Mouse (Mus musculus) neural tube, embryonic 15.5 days (tissue): ENCODE data around the gene Glcci1. TPM values are rescaled to one million over a fixed set of nuclear protein-coding genes. Genes with fewer than 3 reads are reported as not detected.

Experiments
- ATAC-seq: fragments of 200-750 bp; cut with Nextera tagmentation; 2 replicates; pipeline ENCODE4 v1.8.0; 2017; ENCODE audit warnings: mild to moderate bottlenecking, moderate TSS enrichment, moderate library complexity; ENCODE audit not compliant: low FRiP score
- H3K27ac ChIP-seq: fragments of 300-500 bp; sonication (generic); replicated peaks from 2 replicates; pipeline ENCODE4 v1.5.1; 2015; ENCODE audit warnings: mild to moderate bottlenecking, inconsistent platforms
- H3K27me3 ChIP-seq: fragments of 300-500 bp; sonication (generic); replicated peaks from 2 replicates; pipeline ENCODE4 v1.6.1; 2015; ENCODE audit warnings: inconsistent platforms
- H3K36me3 ChIP-seq: fragments of 300-500 bp; sonication (generic); 2 replicates; pipeline ENCODE4 v1.6.1; 2015; ENCODE audit warnings: inconsistent platforms
- H3K4me1 ChIP-seq: fragments of 300-500 bp; sonication (generic); 2 replicates; pipeline ENCODE4 v1.6.1; 2015; ENCODE audit warnings: inconsistent platforms
- H3K4me2 ChIP-seq: fragments of 300-500 bp; sonication (generic); 2 replicates; pipeline ENCODE4 v1.6.1; 2015; ENCODE audit warnings: inconsistent platforms, mild to moderate bottlenecking, moderate library complexity
- H3K4me3 ChIP-seq: fragments of 300-500 bp; sonication (generic); replicated peaks from 2 replicates; pipeline ENCODE4 v1.5.1; 2015; ENCODE audit warnings: mild to moderate bottlenecking, inconsistent platforms
- H3K9ac ChIP-seq: fragments of 300-500 bp; sonication (generic); replicated peaks from 2 replicates; pipeline ENCODE4 v1.6.1; 2015; ENCODE audit warnings: mild to moderate bottlenecking, inconsistent platforms
- H3K9me3 ChIP-seq: fragments of 300-500 bp; sonication (generic); replicated peaks from 2 replicates; pipeline ENCODE4 v1.6.1; 2016; ENCODE audit warnings: inconsistent platforms
- WGBS: fragments of 180-500 bp; shearing (Covaris S2); methylation state at CpG from one replicate; pipeline ENCODE4 v1.1.7; 2015; ENCODE audit warnings: mixed read lengths; 5-methylcytosine and 5-hydroxymethylcytosine counted together
- polyA plus RNA-seq: library from polyadenylated mRNA; unstranded; fragments of >200 nt; fragmentation: Nextera tagmentation; extraction: Ambion mirVana; gene quantifications from 2 replicates; pipeline ENCODE4 v1.2.1, GENCODE M21; 2015

Glcci1 gene
- polyA plus RNA-seq, 1 experiment from 2014 or later: 7.2 TPM

DNA sequence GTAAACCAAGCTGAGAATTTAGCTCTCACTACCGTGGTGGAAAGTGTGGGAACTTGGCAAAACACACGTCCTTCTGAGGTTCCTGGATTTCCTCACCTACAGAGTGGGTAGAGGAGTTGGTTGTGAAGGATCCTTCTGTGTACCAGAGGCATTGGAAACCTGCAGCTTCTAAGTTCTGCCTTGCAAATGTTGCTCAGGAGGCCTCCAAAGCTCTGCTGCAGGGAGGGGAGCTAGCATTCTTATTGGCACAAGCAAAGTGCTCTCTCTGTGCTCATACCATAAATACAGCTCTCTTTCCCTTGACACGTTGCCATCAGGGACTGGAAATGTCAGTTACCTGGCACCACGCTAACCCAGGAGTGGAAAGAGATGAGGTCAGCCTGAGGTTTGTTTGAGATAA, 129.5 kb downstream of the Glcci1 start:
- Histone ChIP-seq H3K4me3 (no peak overlapping the region), H3K9me3 (no peaks in the 10 kb centered on the region), H3K4me1 (no peaks in the 10 kb centered on the region), H3K9ac (no peak overlapping the region), H3K27ac (no peak overlapping the region), H3K4me2 (no peak overlapping the region), H3K27me3 (no peaks in the 10 kb centered on the region), H3K36me3 (peaks cover 9% of the 10 kb centered on the region)
- no peak for ATAC-seq
- 89% methylated on average over 4 of the region's 4 CpGs for WGBS

DNA sequence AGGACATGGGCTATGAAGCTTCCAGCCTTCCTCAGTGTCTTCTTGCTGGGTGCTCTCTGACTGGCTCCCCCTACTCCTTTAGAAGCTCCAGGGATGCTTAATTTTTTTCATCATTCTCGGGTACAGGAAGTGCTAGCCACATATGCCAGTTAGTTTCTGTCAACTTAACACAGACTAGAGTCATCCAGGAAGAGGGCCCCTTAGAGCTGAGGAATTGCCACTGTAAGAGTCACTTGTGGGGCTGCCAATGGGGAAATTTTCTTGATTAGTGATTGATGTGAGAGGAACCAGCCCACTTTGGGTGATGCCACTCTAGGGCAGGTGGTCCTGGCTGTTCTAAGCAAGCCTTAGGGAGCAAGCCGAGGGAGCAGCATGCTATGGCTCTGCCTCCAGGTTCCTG, 130.1 kb downstream of the Glcci1 start:
- H3K36me3 ChIP-seq: peaks cover 9% of the 10 kb centered on the region
- no peak overlapping the region for H3K9ac ChIP-seq
- H3K27ac ChIP-seq: no peak overlapping the region
- no peak for ATAC-seq
- H3K4me1 ChIP-seq: no peaks in the 10 kb centered on the region
- no peak overlapping the region for H3K4me3 ChIP-seq
- WGBS: 88% methylated on average over 2 of the region's 2 CpGs
- no peaks in the 10 kb centered on the region for H3K27me3 ChIP-seq
- no peaks in the 10 kb centered on the region for H3K9me3 ChIP-seq
- H3K4me2 ChIP-seq: no peak overlapping the region

DNA sequence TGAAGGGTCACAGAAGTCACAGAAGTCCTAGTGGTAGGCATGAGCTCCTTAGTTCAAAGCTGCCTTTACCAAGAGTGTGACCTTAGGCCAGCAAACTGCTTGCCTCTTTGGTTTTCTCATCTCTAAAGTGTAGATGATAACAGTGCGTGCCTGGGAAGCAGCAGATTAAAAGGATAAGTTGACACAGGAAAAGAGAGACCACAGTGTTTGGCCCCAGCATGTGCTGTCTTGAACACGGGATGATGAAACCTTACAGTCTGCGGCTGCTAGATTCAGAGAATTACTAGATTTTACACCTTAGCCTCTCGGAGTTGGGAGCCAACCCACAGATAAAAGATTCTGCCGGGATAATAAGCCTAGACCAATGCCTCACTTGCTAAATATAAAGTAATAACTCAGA, 131.5 kb downstream of the Glcci1 start:
- Histone ChIP-seq H3K4me3 (no peak overlapping the region), H3K9me3 (no peaks in the 10 kb centered on the region), H3K36me3 (peaks cover 9% of the 10 kb centered on the region), H3K4me1 (no peaks in the 10 kb centered on the region), H3K4me2 (no peak overlapping the region), H3K27ac (no peak overlapping the region), H3K9ac (no peak overlapping the region), H3K27me3 (no peaks in the 10 kb centered on the region)
- 95% methylated on average over 5 of the region's 5 CpGs for WGBS
- no peak for ATAC-seq

DNA sequence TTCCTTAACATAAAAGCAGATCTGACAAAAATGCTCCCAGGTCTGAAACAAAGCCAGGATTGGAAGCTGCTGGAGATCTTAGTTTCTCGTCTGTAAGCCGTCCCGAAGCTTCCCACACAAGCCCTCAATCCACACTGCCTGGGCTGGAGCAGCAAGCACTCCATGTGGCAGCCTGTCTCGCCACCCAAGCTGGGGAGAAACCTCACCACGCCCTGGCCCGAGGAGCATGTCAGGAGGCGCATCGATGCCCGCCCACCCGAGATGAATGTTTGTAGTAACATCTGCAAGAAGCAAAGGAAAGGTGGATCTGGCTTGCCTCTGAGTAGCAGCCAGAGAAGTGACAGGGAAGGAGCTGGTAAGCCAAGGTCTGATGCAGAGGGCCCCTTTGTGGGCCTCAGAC, 135.3 kb downstream of the Glcci1 start:
- Histone ChIP-seq H3K36me3 (no peaks in the 10 kb centered on the region; the same call in 1 of the 2 replicates), H3K27ac (no peak overlapping the region), H3K4me3 (no peak overlapping the region), H3K4me2 (no peak overlapping the region), H3K27me3 (no peaks in the 10 kb centered on the region), H3K4me1 (no peaks in the 10 kb centered on the region), H3K9me3 (no peaks in the 10 kb centered on the region), H3K9ac (no peak overlapping the region)
- WGBS: 86% methylated on average over 10 of the region's 10 CpGs
- ATAC-seq: no peak

DNA sequence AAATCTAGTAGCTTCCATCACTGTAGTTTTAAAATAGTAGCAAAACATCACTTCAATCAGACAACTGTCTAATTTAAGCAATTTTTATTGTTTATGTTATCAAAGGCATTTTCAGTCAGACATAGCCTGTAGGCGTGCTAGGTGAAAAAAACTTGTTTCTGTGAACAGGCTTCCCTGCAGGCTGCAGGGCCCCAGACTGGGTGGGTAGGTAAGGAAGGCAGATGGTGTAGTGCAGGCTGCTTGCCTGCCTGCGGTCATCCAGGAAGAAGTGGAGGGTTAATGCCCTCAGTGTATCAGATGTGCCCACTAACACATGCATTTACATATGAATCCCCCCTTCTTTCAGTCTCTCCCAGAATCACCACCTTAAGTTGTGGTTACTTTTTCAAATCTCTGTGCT, 136.3 kb downstream of the Glcci1 start:
- no peaks in the 10 kb centered on the region for H3K27me3 ChIP-seq
- H3K4me3 ChIP-seq: no peak overlapping the region
- H3K36me3 ChIP-seq: no peaks in the 10 kb centered on the region; the same call in 1 of the 2 replicates
- WGBS: 55% methylated on average over 2 of the region's 2 CpGs
- H3K9ac ChIP-seq: no peak overlapping the region
- no peak overlapping the region for H3K4me2 ChIP-seq
- H3K4me1 ChIP-seq: no peaks in the 10 kb centered on the region
- no peaks in the 10 kb centered on the region for H3K9me3 ChIP-seq
- no peak overlapping the region for H3K27ac ChIP-seq
- no peak for ATAC-seq
